Mouse (Mus musculus): Measurements from ENCODE around the gene Znhit1.

Gene Znhit1

GRCm38 (mm10) chr5:136986695-136987137 is 1.1 kb downstream of the Znhit1 start, which contains the start of gene Plod3:
Plod3 (plus strand) TSS chr5:136987019.
- peak; percentile 100 for DNase-seq (ENCODE audit: low read depth, low spot score)

- no peak for DNase-seq (ENCODE audit: low read depth, low spot score)
Observed at GRCm38 (mm10) chr5:136984828-136985227, 3.0 kb downstream of the Znhit1 start.

DNA sequence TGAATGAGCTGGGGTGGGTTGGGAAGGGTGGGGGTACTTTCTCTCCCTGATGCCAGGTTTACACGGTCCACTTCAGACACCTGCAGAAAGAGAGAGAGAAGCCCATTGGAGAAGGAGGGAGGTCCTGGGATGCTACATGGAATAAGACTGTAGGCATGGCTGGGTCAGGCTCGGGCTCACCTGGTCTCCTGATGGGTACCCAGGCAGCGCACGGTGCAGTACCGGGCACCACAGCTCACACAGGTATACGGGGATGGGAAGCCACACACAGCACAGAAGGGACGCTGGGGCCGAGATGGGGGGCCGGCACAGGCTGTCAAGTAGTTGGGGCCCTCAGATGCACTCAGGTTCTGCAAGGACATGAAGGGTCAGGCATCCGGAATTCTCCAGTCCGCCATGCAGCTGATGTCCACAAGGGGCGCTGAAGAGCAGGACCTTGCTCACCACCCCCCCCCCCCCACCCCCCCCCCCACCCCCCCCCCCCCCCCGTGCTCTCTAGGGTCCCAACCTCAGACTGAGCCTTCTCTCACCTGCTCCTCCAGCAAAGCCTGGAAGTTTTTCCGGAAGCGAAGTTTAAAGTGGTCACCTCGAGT is 5.4 kb downstream of the Znhit1 start:
- DNase-seq (ENCODE audit: low read depth, low spot score): peak; percentile 69

- peak; percentile 46 for DNase-seq (ENCODE audit: low read depth, low spot score)
Observed at GRCm38 (mm10) chr5:136980974-136981373, 6.8 kb downstream of the Znhit1 start.

DNA sequence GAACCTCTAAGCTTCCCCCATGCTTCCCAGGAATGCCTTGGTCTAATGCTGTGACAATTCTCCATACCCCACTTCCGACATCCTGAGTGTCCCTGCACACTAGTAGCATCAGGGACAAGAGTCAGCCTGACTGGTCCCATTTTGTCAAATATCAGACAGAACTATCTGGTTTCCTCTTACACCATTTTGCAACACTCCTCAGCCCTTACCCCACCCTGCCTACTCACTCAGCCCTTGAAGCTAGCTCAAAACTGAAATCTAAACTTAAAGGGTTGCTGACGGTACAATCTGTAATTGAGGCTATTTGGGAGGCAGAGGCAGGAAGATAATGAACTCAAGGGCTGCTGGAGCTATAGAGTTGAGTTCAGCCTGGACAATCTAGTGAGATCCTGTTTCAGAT is 8.1 kb downstream of the Znhit1 start:
- DNase-seq (ENCODE audit: low read depth, low spot score): no peak

GRCm38 (mm10) chr5:136977769-136978168 is 10.1 kb downstream of the Znhit1 start:
- no peak for DNase-seq (ENCODE audit: low read depth, low spot score)

DNA sequence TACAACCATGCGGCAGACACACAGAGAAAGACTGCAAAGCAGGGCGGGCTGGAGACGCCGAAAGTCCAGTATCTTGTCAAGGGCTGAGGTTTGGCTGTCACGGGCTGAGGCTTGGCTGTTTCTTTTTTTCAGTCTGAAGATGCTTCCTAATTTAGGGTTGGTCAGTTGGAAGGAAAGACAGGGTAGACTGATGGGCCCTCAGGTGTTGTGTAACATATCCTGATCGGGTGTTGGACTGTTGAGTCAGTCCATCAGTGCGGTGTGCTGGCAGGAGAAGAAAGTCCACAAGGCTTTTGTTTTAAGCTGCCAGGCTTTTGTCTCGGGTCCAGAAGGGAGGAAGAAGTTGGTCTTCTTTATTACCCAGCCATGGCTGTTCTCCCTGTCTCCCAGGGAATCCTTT is 14.2 kb downstream of the Znhit1 start:
- no peak for DNase-seq (ENCODE audit: low read depth, low spot score)

GRCm38 (mm10) chr5:136970703-136971102 is 17.1 kb downstream of the Znhit1 start:
- peak; percentile 90 for DNase-seq (ENCODE audit: low read depth, low spot score)

DNA sequence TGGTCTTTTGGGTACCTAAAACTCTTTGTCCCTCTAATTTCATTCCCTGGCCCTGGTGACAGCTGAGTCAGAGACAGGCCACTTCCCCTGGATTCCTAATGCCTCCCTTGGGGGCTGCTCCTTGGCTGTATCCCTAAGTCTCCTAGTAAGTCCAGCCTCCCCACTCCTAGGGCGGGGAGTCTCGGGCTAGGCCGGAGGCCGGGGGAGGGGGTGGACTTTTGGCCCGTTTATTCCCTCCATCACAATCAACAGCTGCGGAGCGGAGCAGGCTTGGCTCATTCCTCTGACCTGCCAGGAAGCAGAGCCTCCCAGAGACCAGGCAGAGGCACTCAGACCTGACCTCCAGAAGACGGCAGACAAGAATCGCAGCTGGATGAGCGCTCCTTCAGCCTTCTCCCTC is 20.2 kb downstream of the Znhit1 start:
- no peak for DNase-seq (ENCODE audit: low read depth, low spot score)

DNA sequence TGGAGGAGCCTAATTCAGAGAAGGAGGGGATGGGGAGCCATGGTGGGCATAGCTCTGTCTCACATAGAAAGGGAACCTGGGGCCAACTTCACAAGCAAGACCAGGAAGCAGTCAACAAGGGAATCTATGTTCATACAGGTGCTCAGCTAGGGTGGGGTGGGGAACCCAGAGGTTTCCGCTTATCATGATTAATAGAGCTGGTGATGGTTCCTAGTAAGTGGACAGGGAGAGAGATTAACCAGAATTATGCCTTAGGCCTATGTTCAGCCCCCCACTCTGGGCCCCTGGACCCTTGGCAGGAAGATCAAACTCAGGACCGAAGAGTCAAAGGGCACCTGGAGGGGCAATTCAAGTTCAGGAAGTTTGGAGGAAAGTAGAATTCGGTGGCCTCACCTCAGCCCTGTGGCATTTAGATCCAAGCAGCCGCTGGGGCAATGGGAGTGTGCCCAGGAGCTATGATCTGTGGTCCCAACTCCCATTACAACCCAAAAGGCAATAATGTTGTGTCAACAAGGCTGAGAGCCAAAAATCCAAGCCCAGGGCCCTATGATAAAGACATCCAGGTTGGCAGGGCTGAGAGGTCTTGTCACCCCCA is 20.9 kb downstream of the Znhit1 start:
- no peak for DNase-seq (ENCODE audit: low read depth, low spot score)

DNA sequence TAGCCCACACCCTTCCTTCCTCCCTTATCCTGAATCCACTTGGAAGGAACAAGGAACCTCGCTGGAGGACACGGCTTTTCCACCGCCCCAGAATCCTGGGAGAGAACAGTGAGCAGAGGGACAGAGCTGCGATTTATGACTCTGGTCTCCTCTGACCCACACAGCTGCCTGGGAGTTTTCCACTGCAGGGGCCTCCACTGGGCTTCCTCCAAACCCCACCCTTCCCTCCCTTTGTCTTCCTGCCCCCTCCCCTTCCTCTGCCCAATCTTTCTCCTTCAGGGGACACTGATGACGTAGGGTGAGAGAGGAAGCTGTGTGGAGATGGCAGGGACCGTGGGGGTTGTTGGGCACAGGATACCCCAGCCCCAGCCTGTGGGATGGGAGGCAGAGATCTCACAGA is 21.5 kb downstream of the Znhit1 start, which contains the start of gene Cldn15:
Gene Cldn15 (plus strand): TSS at position 286 of the 400 bp plus-strand sequence.
- DNase-seq (ENCODE audit: low read depth, low spot score): peak; percentile 59

DNA sequence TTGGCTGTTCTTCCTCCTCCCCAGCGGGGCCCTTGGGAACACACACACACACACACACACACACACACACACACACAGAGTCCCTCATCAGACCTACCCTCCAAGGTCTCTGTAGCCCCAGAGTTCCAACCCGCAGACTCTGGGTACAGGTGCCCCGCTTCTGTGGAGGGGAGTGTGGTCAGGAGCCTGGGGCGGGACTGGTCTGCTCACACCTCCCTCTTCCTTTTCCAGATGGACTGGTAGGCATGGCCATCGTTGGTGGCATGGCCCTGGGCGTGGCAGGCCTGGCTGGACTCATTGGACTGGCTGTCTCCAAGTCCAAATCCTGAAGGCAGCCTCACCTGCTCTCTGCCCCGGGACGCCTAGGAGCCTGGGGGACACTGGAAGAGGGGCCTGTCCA is 22.1 kb downstream of the Znhit1 start:
- DNase-seq (ENCODE audit: low read depth, low spot score): no peak

GRCm38 (mm10) chr5:136965210-136965609 is 22.6 kb downstream of the Znhit1 start:
- DNase-seq (ENCODE audit: low read depth, low spot score): no peak

- DNase-seq (ENCODE audit: low read depth, low spot score): no peak
Observed at GRCm38 (mm10) chr5:136962966-136963540, 24.8 kb downstream of the Znhit1 start.

- peak; percentile 90 for DNase-seq (ENCODE audit: low read depth, low spot score)
Observed at GRCm38 (mm10) chr5:136962501-136962900, 25.3 kb downstream of the Znhit1 start.

DNA sequence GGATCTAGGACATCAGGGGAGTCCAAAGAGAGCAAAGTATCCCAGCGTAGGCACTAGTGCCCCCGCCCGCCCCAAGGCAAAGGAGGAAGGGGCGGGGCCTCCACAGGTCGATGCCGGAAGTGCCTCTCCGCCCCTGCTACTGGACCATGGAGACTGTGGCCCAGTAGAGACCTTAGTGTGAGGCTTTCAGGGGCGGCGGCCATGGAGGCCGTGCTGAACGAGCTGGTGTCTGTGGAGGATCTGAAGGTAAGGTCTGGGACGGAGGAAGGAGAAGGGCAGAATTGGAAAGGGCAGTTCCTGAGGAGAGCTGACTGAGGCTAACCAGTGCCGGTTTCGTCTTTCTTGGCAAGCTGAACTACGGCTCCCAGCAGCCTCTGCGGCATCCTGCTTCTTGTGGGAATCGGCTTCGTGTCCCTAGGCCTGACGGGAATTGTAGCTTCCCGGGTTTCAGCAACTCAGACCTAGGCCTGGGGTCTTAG is 25.8 kb downstream of the Znhit1 start:
- DNase-seq (ENCODE audit: low read depth, low spot score): peak; percentile 93

GRCm38 (mm10) chr5:136961334-136961982 is 26.4 kb downstream of the Znhit1 start:
- DNase-seq (ENCODE audit: low read depth, low spot score): peak; percentile 57

- no peak for DNase-seq (ENCODE audit: low read depth, low spot score)
Observed at GRCm38 (mm10) chr5:136960053-136960452, 27.8 kb downstream of the Znhit1 start.

- no peak for DNase-seq (ENCODE audit: low read depth, low spot score)
Observed at GRCm38 (mm10) chr5:136958991-136959605, 28.7 kb downstream of the Znhit1 start.

DNA sequence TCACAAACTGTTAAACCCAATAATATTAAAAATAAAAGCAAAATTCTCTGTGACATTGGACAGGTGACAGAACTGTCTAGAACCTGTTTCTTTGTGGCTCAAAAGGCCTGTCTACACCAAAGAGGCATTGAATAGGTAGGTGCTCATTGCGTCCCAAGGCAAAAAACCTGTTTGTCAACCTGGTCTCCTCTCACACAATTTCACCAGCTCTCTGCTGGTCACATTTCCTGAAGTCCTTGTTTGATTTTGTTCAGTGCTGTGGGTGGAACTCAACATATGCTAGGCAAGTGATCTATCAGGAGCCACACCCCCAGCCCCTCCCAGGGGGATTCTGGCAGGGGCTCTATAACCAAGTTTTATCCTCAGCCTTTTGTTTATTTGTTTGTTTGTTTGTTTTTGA is 30.6 kb downstream of the Znhit1 start:
- DNase-seq (ENCODE audit: low read depth, low spot score): no peak

- peak; percentile 74 for DNase-seq (ENCODE audit: low read depth, low spot score)
Observed at GRCm38 (mm10) chr5:136955622-136956021, 32.2 kb downstream of the Znhit1 start.

DNA sequence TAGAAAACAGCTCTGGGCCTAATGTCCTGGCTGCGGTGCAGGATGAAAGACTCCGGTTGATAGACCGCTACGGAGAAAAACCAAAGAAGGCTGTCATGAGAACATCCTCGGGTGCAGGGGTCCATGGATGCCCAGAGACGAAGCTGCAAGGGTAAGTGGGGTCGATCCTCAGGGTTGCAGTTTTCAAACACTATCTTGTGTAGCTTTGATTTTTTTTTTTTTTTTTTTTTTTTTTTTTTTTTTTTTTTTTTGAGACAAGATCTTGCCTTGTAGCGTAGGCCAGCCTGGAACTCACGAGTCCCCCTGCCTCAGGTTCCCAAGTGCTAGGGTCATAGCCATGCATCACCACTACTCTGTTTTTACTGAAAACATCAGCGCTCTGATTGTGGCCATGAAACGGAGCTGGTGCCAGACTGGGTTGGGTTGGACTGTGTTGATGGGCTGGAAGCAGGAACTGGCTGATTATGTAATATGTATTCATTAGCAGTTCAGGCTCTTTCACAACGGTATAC is 34.3 kb downstream of the Znhit1 start:
- no peak for DNase-seq (ENCODE audit: low read depth, low spot score)

Data from ZHBTc4 (cell line).